Mouse (Mus musculus) layer of hippocampus, adult 9-11 months (tissue): ENCODE measurements around the gene Tomm34.
A peak's percentile ranks its signal among the peaks of the same experiment; 100 is the strongest.

Source experiments
- DNase-seq: peaks from one replicate; pipeline ENCODE4 v3.0.0; 2022

Gene Tomm34

DNA sequence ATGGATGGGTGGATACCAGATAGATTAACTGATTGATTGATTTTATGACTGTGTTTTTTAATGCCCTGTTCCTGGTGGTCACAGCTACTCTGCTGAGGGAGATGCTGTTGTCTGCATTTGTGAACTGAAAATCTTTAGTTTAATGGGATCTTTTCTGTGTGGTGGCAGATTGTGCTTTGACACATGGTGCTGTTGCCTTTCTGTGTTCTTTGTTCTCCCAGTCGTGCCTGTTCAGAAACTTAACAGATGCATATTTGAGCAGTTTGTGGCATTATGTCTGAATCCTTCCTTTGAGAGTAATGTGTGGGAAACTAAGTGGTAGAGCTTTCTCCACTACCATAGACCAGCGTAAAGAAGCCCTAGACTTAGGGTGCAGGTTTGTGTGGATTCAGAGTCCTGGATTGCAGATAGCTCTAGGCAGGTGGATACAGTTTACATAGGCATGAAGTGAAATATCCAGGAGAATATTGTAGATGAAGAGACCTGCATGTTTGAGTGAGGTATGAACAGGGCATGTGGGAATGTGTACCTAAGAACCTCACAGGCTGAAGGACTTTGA lies 62.9 kb downstream of the Tomm34 start:
- peak; percentile 56 for DNase-seq

- DNase-seq = no peak
Observed at GRCm38 (mm10) chr2:164007547-164007946, 63.4 kb downstream of the Tomm34 start.

GRCm38 (mm10) chr2:164006932-164007331 lies 64.0 kb downstream of the Tomm34 start:
- DNase-seq = no peak

- no peak for DNase-seq
Observed at GRCm38 (mm10) chr2:164004503-164004902, 66.5 kb downstream of the Tomm34 start.
